Mouse (Mus musculus) right cerebral cortex, postnatal 25 days (tissue): ENCODE measurements at regions not wholly inside any gene's neighbourhood (a gene's known extent, or its start where the extent isn't known, plus 50 kb on each side); places are given as distances from the start of the nearest gene placed in this dataset.

Experiments used
- DNase-seq: peaks from one replicate; pipeline ENCODE4 v3.0.0; 2022

GRCm38 (mm10) chr10:126734661-126735060 is 166.5 kb downstream of the Atp23 start:
- DNase-seq: no peak

DNA sequence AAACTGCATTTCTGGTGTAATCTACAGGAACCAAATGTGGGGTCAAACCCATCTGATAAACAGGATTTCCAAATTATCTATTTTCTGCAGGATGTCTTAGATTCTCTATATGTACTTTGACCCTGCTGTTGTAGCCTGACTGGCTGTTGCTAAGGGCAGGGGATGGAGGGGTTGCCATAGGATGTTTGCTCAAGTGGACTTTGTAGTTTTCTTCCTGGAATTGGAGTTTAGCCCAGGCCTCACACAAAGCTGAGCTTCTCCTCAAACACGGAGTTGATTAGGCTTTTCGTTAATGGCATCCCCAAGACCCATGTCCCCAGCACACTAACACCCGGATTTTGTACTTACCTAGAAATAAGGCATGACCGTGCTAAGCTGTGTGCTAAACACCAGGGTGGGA is 173.3 kb downstream of the Atp23 start:
- no peak for DNase-seq

- DNase-seq: no peak
These were observed 183.2 kb downstream of the Atp23 start for GRCm38 (mm10) chr10:126717961-126718360.

DNA sequence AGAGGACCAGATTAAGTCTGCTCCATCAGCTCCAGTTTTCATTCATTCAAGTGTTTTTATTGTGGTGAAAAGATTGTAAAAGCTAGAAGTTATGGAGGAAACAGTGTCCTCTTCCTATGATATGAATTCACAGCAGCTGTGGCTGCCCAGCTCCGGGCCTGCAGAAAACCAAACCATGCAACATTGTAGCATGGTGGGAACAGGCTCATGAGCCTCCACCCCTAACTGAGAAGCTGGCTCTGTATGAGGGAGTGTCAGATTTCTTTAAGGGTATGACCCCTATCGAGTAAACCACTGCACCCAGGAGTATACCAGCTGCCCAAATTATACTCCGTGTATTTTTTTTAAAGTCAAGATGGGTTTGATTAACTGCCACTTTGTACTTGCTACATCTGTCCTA is 189.4 kb downstream of the Atp23 start:
- no peak for DNase-seq

- DNase-seq: no peak
These were observed 191.8 kb downstream of the Atp23 start for GRCm38 (mm10) chr10:126709219-126709917.

- DNase-seq: no peak
These were observed 192.4 kb downstream of the Atp23 start for GRCm38 (mm10) chr10:126708730-126709129.

DNA sequence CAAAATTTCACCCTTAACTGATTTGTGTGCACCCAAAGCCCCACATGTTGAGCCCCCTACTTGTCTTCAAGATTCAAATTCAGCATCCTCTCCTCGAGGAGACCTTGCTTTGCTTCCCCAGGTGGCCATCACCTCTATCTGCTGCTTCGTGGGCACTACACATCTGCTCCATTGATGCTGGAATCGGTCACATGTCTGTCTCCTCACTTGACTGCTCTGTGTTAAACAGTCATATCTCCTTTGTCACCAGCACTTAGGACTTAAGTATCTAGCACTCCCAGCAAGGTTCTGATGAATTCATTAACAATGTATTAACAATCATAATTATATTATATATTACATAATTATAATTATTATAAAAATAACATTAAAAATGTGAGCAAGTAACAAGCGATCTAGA is 192.9 kb downstream of the Atp23 start:
- no peak for DNase-seq

GRCm38 (mm10) chr10:126697086-126697485 is 204.1 kb downstream of the Atp23 start:
- no peak for DNase-seq

DNA sequence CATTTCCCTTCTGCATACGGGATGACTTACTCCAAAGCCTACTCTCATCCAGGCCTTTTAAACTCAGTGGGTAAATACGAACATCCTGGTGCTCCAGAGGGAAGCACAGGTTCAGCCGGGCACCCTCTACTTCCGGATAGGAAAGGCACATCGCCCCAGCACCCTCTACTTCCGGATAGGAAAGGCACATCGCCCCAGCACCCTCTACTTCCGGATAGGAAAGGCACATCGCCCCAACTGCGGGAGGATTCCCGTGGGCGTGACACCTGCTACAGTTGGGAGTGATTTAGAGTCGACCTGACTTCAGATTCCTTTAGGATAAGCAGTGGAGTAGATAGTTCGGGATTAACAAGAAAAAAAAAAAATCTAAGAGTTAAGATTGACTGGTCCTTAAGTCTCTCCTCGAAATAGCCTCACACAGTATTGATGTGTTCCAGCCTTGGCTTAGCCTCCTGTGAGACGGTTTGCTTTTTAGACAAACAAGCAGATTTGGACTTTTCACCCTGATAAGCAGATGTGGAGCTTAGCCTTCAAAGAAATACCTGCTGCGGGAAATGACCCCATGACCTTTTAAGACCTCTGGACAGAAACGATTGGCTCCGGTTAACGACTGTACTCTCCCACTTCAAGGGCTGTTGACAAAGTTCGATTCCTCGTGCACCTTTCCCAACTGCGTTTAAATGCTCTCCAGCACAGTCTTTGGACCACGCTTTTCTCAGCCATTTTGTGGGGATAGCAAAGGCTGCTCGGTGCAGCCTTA is 210.1 kb downstream of the Atp23 start:
- no peak for DNase-seq

GRCm38 (mm10) chr10:126680275-126681184 is 220.6 kb downstream of the Atp23 start:
- no peak for DNase-seq

- DNase-seq: no peak
These were observed 221.7 kb downstream of the Atp23 start for GRCm38 (mm10) chr10:126679224-126680120.

GRCm38 (mm10) chr10:126673437-126673836 is 227.7 kb downstream of the Atp23 start:
- DNase-seq: no peak

- no peak for DNase-seq
These were observed 236.6 kb downstream of the Atp23 start for GRCm38 (mm10) chr10:126664408-126665083.

DNA sequence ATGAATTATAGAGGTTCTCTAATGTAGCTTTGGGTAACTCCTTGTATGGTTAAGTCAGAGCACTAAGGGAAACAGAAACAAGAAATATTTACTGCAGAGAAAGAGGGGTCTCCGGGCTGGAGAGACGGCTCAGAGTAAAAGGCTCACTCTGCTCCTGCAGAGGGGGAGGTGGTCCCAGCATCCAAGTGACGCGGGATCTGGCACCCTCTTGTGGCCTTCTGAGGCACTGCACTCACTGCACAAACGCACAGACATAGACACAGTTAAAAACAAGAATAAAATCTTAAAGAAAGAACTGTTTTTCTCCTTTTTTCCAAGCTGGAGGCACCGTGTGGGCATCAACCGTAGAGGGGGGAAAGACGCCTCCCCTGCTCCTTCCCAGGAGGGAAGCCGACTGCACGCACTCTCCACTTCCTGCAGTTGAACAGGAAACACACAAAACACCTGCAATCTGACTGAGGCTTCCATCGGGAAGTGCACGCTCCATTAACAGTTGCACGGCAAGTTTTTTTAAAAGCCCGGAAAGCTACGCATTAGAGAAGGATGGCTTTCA is 237.6 kb downstream of the Atp23 start:
- no peak for DNase-seq

DNA sequence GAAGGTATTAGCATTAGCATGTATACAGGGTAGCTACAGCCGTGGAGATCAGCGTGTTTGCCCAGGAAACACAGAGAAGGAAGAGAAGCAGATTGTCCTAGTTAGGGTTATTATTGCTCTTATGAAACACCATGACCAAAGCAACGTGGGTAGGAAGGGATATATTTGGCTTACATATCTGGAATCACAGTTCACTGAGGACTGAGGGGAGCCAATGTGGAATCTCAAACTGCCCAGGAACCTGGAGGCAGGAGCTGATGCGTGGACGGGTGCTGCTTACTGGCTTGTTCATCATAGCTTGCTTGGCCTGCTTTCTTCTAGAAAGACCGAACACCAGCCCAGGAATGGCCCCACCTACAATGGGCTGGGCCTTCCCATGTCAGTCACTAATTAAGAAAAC is 238.4 kb downstream of the Atp23 start:
- no peak for DNase-seq

GRCm38 (mm10) chr10:126661095-126661615 is 240.0 kb downstream of the Atp23 start:
- no peak for DNase-seq

DNA sequence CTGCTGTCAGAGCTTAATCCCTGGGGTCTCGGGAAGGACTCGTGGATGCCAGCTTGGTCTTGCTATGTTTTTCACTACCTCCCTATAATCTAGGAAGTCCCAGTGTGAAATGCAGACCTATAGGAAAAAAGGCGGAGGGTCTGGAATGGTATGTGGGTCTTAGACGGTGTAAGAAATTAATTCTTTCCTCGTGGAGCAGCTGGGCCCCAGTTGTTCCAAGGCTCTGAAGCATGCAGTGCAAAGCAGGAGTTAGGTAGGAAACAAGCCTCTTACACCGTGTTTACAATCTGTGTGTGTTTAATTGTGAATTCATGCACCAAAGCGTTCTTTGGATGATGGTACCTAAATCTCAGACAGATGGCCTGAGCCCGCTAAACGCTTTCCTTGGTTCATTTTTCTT is 241.1 kb downstream of the Atp23 start:
- no peak for DNase-seq

- no peak for DNase-seq
These were observed 248.5 kb downstream of the Atp23 start for GRCm38 (mm10) chr10:126652693-126653092.

DNA sequence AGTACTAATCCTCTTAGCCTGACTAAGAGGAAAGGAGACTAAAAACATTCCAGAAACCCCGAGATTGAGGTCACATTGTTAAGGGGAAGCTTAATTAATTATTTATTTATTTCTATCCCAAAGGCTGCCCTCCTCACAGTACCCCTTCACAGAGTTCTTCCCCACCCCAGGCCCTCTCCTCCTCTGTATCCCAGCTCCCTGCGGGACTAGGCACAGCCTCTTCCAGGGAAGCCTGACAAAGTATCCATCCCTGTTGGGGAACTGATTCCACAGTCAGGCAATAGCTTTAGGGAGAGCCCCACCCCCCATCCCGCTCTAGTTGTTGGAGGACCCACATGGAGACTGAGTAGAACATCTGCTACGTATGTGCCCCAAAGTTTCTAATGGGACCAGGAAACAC is 254.6 kb downstream of the Atp23 start:
- no peak for DNase-seq

- no peak for DNase-seq
These were observed 259.3 kb downstream of the Atp23 start for GRCm38 (mm10) chr10:126641792-126642289.

- no peak for DNase-seq
These were observed 266.4 kb downstream of the Atp23 start for GRCm38 (mm10) chr10:126634731-126635130.
